Mouse (Mus musculus): ENCODE measurements around the gene Fmnl3. TPM values are rescaled to one million over a fixed set of nuclear protein-coding genes. Genes with fewer than 3 reads are reported as not detected.

Gene Fmnl3
- total and polyA plus RNA-seq, 3 experiments: 0.08 to 4.8 (median 0.11) TPM

GRCm38 (mm10) chr15:99368583-99369266 lies 1.6 kb downstream of the Fmnl3 start:
- Histone ChIP-seq H3K4me1 (ENCODE audit: insufficient read depth, low read depth, low read length) (no peaks in the 10 kb centered on the region), H3K9me3 (replicated peaks) (no peaks in the 10 kb centered on the region), H3K4me3 (ENCODE audit: low read depth, low read length) (no peak overlapping the region), H3K36me3 (replicated peaks) (no peaks in the 10 kb centered on the region), H3K27me3 (ENCODE audit: insufficient read depth, low read length) (peaks cover 11% of the 10 kb centered on the region)
- ATAC-seq (ENCODE audit: extremely low read depth, insufficient number of reproducible peaks, low FRiP score, poor library complexity, severe bottlenecking) (no peak), DNase-seq (ENCODE audit: low spot score) (no peak)
- TF ChIP-seq GATA2 (IDR thresholded peaks at IDR 0.05; ENCODE audit: borderline replicate concordance, low read depth, low read length): no peak
- no peak for TF ChIP-seq CTCF (IDR thresholded peaks at IDR 0.05; ENCODE audit: low read depth, low read length)
- TF ChIP-seq POLR2AphosphoS5 (IDR thresholded peaks at IDR 0.05; ENCODE audit: insufficient replicate concordance, low read depth, low read length): no peak
- no peak for TF ChIP-seq GATA1 (IDR thresholded peaks at IDR 0.05; ENCODE audit: borderline replicate concordance, low read length)
- no peak for TF ChIP-seq TAL1 (conservative IDR thresholded peaks at IDR 0.05; ENCODE audit: low read depth, low read length)

GRCm38 (mm10) chr15:99364921-99365320 lies 5.4 kb downstream of the Fmnl3 start:
- DNase-seq (ENCODE audit: low spot score) (no peak), ATAC-seq (ENCODE audit: extremely low read depth, insufficient number of reproducible peaks, low FRiP score, poor library complexity, severe bottlenecking) (no peak)
- Histone ChIP-seq H3K4me3 (ENCODE audit: low read depth, low read length) (no peak overlapping the region), H3K4me1 (ENCODE audit: insufficient read depth, low read depth, low read length) (no peaks in the 10 kb centered on the region), H3K27me3 (ENCODE audit: insufficient read depth, low read length) (peaks cover 15% of the 10 kb centered on the region), H3K9me3 (replicated peaks) (no peaks in the 10 kb centered on the region), H3K36me3 (replicated peaks) (no peaks in the 10 kb centered on the region)
- no peak for TF ChIP-seq CTCF (IDR thresholded peaks at IDR 0.05; ENCODE audit: low read depth, low read length)
- TF ChIP-seq TAL1 (conservative IDR thresholded peaks at IDR 0.05; ENCODE audit: low read depth, low read length): no peak
- no peak for TF ChIP-seq GATA2 (IDR thresholded peaks at IDR 0.05; ENCODE audit: borderline replicate concordance, low read depth, low read length)
- TF ChIP-seq GATA1 (IDR thresholded peaks at IDR 0.05; ENCODE audit: borderline replicate concordance, low read length): no peak
- TF ChIP-seq POLR2AphosphoS5 (IDR thresholded peaks at IDR 0.05; ENCODE audit: insufficient replicate concordance, low read depth, low read length): no peak

GRCm38 (mm10) chr15:99364022-99364530 lies 6.2 kb downstream of the Fmnl3 start:
- Histone ChIP-seq H3K9me3 (replicated peaks) (no peaks in the 10 kb centered on the region), H3K36me3 (replicated peaks) (no peaks in the 10 kb centered on the region), H3K4me3 (ENCODE audit: low read depth, low read length) (no peak overlapping the region), H3K27me3 (ENCODE audit: insufficient read depth, low read length) (peaks cover 18% of the 10 kb centered on the region), H3K4me1 (ENCODE audit: insufficient read depth, low read depth, low read length) (no peaks in the 10 kb centered on the region)
- TF ChIP-seq GATA1 (IDR thresholded peaks at IDR 0.05; ENCODE audit: borderline replicate concordance, low read length) (no peak), POLR2AphosphoS5 (IDR thresholded peaks at IDR 0.05; ENCODE audit: insufficient replicate concordance, low read depth, low read length) (no peak), CTCF (IDR thresholded peaks at IDR 0.05; ENCODE audit: low read depth, low read length) (no peak), TAL1 (conservative IDR thresholded peaks at IDR 0.05; ENCODE audit: low read depth, low read length) (no peak), GATA2 (IDR thresholded peaks at IDR 0.05; ENCODE audit: borderline replicate concordance, low read depth, low read length) (no peak)
- DNase-seq (ENCODE audit: low spot score) (no peak), ATAC-seq (ENCODE audit: extremely low read depth, insufficient number of reproducible peaks, low FRiP score, poor library complexity, severe bottlenecking) (no peak)

- DNase-seq (ENCODE audit: low spot score): no peak
- Histone ChIP-seq H3K36me3 (replicated peaks) (no peaks in the 10 kb centered on the region), H3K9me3 (replicated peaks) (no peaks in the 10 kb centered on the region), H3K27me3 (ENCODE audit: insufficient read depth, low read length) (peaks cover 42% of the 10 kb centered on the region), H3K4me3 (ENCODE audit: low read depth, low read length) (no peak overlapping the region), H3K4me1 (ENCODE audit: insufficient read depth, low read depth, low read length) (no peaks in the 10 kb centered on the region)
- TF ChIP-seq GATA1 (IDR thresholded peaks at IDR 0.05; ENCODE audit: borderline replicate concordance, low read length) (no peak), GATA2 (IDR thresholded peaks at IDR 0.05; ENCODE audit: borderline replicate concordance, low read depth, low read length) (no peak)
- no peak for ATAC-seq (ENCODE audit: extremely low read depth, insufficient number of reproducible peaks, low FRiP score, poor library complexity, severe bottlenecking)
Observed at GRCm38 (mm10) chr15:99358952-99359351, 11.3 kb downstream of the Fmnl3 start.

- no peak for ATAC-seq (ENCODE audit: extremely low read depth, insufficient number of reproducible peaks, low FRiP score, poor library complexity, severe bottlenecking)
- Histone ChIP-seq H3K36me3 (replicated peaks) (no peaks in the 10 kb centered on the region), H3K27me3 (ENCODE audit: insufficient read depth, low read length) (peaks cover 52% of the 10 kb centered on the region), H3K9me3 (replicated peaks) (no peaks in the 10 kb centered on the region), H3K4me1 (ENCODE audit: insufficient read depth, low read depth, low read length) (no peaks in the 10 kb centered on the region), H3K4me3 (ENCODE audit: low read depth, low read length) (no peak overlapping the region)
- DNase-seq (ENCODE audit: low spot score): no peak
- TF ChIP-seq GATA1 (IDR thresholded peaks at IDR 0.05; ENCODE audit: borderline replicate concordance, low read length): no peak
- TF ChIP-seq GATA2 (IDR thresholded peaks at IDR 0.05; ENCODE audit: borderline replicate concordance, low read depth, low read length): no peak
- no peak for TF ChIP-seq POLR2AphosphoS5 (IDR thresholded peaks at IDR 0.05; ENCODE audit: insufficient replicate concordance, low read depth, low read length)
Observed at GRCm38 (mm10) chr15:99356462-99356861, 13.8 kb downstream of the Fmnl3 start.

GRCm38 (mm10) chr15:99355660-99356059 lies 14.6 kb downstream of the Fmnl3 start:
- DNase-seq (ENCODE audit: low spot score) (no peak), ATAC-seq (ENCODE audit: extremely low read depth, insufficient number of reproducible peaks, low FRiP score, poor library complexity, severe bottlenecking) (no peak)
- H3K27me3 ChIP-seq (ENCODE audit: insufficient read depth, low read length): peaks cover 54% of the 10 kb centered on the region
- H3K36me3 ChIP-seq (replicated peaks): no peaks in the 10 kb centered on the region
- H3K4me1 ChIP-seq (ENCODE audit: insufficient read depth, low read depth, low read length): no peaks in the 10 kb centered on the region
- TF ChIP-seq GATA1 (IDR thresholded peaks at IDR 0.05; ENCODE audit: borderline replicate concordance, low read length) (no peak), POLR2AphosphoS5 (IDR thresholded peaks at IDR 0.05; ENCODE audit: insufficient replicate concordance, low read depth, low read length) (no peak), TAL1 (conservative IDR thresholded peaks at IDR 0.05; ENCODE audit: low read depth, low read length) (no peak), GATA2 (IDR thresholded peaks at IDR 0.05; ENCODE audit: borderline replicate concordance, low read depth, low read length) (no peak), CTCF (IDR thresholded peaks at IDR 0.05; ENCODE audit: low read depth, low read length) (no peak)
- H3K4me3 ChIP-seq (ENCODE audit: low read depth, low read length): no peak overlapping the region
- no peaks in the 10 kb centered on the region for H3K9me3 ChIP-seq (replicated peaks)
